Mouse (Mus musculus) embryonic stem cell, embryonic (primary cell): ENCODE data around the gene Atp6v1a.

Experiments used
- CTCF ChIA-PET, 4 experiments: fragments of 300-600 bp in 2 of 4; fragments of 350-600 bp in 2 of 4; sonication (Branson Sonifier 250); formaldehyde crosslinking; loops; one replicate each; lab custom pipeline; 2022; ENCODE audit warnings: inconsistent platforms in 2 of 4; lab: Charles Lee
- POLR2A ChIA-PET, 4 experiments: fragments of 300-600 bp in 2 of 4; fragments of 350-600 bp in 2 of 4; sonication (Branson Sonifier 250); formaldehyde crosslinking; loops; one replicate each; lab custom pipeline; 2022; ENCODE audit warnings: antibody characterized with exemption in 4 of 4, inconsistent platforms in 1 of 4; lab: Charles Lee

Atp6v1a gene

DNA sequence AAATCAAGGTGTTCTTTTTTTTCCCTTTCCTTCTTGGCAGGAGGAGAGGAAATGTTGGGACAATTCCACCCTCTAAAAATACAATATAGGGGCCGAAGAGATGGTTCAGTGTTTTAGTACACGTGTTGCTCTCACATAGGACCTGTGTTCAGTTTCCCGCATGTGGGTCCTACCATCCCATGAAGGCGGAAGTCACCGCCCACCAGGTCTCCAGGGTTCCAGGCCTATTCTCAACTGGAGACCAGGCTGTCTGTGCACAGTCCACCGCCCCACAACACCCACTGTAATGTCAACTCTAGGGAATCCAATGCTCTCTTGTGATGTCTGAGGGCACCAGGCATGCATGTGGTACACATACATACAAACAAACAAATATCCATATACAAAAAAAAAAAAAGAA, 17.4 kb downstream of the Atp6v1a start:
- ChIA-PET CTCF (no interaction called here), POLR2A (interaction anchor here in 2 of 4 experiments (0.6 to 7.4 kb wide), 5 partner anchors 11 to 404 kb away, joined by 3 to 87 read pairs (median 3); partner anchors contain the start of genes Atp6v1a (in 1 of the 2) and Naa50 (in 1 of the 2))

DNA sequence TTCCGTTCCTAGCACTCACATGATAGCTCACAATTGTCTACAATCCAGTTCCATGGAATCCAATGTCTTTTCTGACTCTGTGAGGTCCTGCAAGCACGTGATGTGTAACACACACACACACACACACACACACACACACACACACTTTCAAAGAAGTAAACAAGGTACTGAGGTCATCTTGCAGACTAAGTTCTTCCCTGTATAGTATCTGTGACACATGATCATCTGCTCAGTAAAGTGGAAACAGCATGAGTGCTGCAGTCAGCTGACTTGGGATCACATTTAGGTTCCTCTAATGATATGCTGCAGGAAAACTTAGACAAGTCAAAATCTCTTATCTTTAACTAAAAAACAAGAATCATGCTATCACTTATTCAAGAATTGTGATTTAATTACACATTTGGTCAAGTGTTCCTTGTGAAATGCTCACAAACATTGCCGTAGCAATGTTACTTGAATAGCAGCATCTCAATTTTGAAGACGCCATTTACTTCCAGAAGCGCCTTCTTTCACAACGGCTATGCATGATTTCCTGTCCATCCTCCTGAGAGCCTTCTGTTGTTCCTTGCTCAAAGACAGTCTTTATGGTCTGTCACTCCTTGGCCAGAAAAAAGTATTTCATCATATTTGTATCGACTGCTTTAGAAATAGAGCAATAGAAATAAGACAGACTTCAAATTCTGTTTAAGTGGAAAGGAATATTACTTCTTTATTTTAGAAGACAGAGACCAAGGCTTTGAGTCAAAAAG, 19.6 kb downstream of the Atp6v1a start:
- ChIA-PET CTCF (interaction anchor here in 2 of 4 experiments (0.6 to 0.7 kb wide), 2 partner anchors 16 to 272 kb away, joined by 7 to 9 read pairs; no protein-coding TSS in a partner anchor), POLR2A (interaction anchor here in 2 of 4 experiments (0.6 to 7.4 kb wide), 8 partner anchors 9 to 245 kb away, joined by 3 to 87 read pairs (median 4); partner anchors contain the start of genes Atp6v1a (in 2 of the 2) and Naa50 (in 2 of the 2))

GRCm38 (mm10) chr16:44109002-44109401, 30.5 kb downstream of the Atp6v1a start:
- CTCF ChIA-PET = interaction anchor here in 1 of 4 experiments (0.6 kb wide), 1 partner anchor 619 kb away, joined by 9 read pairs; no protein-coding TSS in a partner anchor
- POLR2A ChIA-PET = interaction anchor here in 1 of 4 experiments (1.2 kb wide), 1 partner anchor 31 kb away, joined by 9 read pairs; the partner anchor contains the start of genes Atp6v1a and Naa50

DNA sequence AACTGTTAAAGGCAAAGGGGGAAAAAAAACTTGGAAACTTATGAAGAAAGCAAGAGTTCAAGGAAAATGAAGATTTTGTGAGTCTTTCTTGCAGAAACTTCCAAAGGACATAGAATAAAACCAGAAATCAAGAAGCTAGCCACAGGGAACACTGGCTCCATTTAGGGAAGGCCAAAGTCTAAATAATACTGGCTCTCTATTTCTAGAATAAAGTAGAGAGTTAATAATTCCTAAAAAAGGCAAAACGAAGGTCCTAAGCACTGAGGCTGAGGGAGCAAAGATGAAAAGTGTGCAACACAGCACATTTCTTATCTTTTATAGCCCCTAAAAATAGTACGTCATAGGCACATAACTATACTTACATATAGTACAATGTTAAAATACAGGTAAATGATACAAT, 34.3 kb downstream of the Atp6v1a start:
- POLR2A ChIA-PET = interaction anchor here in 2 of 4 experiments (1.2 to 1.7 kb wide), 4 partner anchors 9 to 67 kb away, joined by 3 to 13 read pairs (median 4); partner anchors contain the start of genes Atp6v1a (in 1 of the 2) and Naa50 (in 1 of the 2)
- CTCF ChIA-PET = interaction anchor here in 1 of 4 experiments (0.7 kb wide), 1 partner anchor 34 kb away, joined by 3 read pairs; no protein-coding TSS in a partner anchor

GRCm38 (mm10) chr16:44103806-44104766, 35.4 kb downstream of the Atp6v1a start:
- ChIA-PET POLR2A (interaction anchor here in 3 of 4 experiments (0.6 to 1.7 kb wide), 8 partner anchors 7 to 278 kb away, joined by 3 to 13 read pairs (median 4); partner anchors contain the start of genes Atp6v1a (in 1 of the 3) and Naa50 (in 1 of the 3)), CTCF (interaction anchor here in 3 of 4 experiments (0.6 to 1.3 kb wide), 10 partner anchors 15 to 1892 kb away, joined by 3 to 7 read pairs (median 4); partner anchors contain the start of gene Usf3 (in 1 of the 3))

GRCm38 (mm10) chr16:44102925-44103324, 36.6 kb downstream of the Atp6v1a start:
- ChIA-PET POLR2A (interaction anchor here in 1 of 4 experiments (0.9 to 2.1 kb wide), 2 partner anchors 10 to 36 kb away, joined by 3 to 11 read pairs; partner anchors contain the start of genes Atp6v1a and Naa50), CTCF (no interaction called here)

DNA sequence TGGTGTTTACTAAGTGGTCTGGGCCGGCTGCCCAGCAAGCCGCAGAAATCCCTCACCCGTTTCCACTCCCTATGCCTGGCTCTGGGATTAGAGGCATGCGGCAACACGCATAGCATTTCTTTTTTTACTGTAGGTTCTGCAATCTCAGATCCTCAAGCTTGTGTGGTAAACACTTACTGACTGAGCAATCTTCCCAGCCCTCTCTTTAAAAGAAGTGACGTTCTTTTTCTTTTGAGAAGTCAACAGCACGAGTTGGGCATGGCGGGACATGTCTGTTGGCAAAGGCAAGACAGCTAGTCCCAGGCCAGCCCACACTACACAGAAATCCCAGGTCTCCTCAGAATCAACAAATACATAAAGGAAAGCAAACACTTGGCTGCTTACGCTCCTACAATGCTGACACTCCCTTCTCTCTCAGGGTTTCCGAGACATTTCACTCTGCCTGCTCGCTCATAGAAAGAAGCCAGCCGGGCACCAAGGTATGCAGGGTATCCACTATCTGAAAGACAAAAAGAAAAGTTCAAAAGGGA, 38.3 kb downstream of the Atp6v1a start:
- CTCF ChIA-PET = interaction anchor here in 1 of 4 experiments (1.1 kb wide), 1 partner anchor 38 kb away, joined by 3 read pairs; the partner anchor contains the start of genes Atp6v1a and Naa50
- POLR2A ChIA-PET = interaction anchor here (0.5 to 3.1 kb wide), 7 partner anchors 15 to 132 kb away, joined by 3 to 14 read pairs (median 5); partner anchors contain the start of genes Atp6v1a (in 3 of the 4) and Naa50 (in 3 of the 4)

DNA sequence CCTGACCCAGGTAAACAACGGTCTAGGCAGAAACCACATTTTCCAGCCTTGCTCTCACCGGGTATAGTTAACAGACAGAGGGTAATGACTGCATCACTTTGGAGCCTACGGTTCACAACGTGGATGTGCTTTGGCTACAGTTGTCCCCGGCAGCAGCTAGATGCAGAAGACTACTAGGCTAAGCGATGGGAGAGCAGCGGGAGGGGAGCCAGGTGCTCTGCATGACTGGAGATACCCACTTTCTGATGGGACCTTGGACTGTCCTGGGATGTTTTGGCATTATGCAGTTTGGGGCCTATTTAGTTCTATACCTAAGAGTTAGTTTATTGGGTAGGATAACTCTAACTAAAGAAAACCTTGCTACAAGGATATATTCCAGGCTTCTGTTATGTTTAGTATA, 40.1 kb downstream of the Atp6v1a start:
- ChIA-PET CTCF (interaction anchor here in 2 of 4 experiments (0.5 to 0.6 kb wide), 2 partner anchors 9 to 249 kb away, joined by 4 read pairs; no protein-coding TSS in a partner anchor), POLR2A (interaction anchor here in 3 of 4 experiments (0.5 to 3.1 kb wide), 3 partner anchors 39 to 40 kb away, joined by 3 to 14 read pairs (median 4); partner anchors contain the start of genes Atp6v1a (in 2 of the 3) and Naa50 (in 2 of the 3))

DNA sequence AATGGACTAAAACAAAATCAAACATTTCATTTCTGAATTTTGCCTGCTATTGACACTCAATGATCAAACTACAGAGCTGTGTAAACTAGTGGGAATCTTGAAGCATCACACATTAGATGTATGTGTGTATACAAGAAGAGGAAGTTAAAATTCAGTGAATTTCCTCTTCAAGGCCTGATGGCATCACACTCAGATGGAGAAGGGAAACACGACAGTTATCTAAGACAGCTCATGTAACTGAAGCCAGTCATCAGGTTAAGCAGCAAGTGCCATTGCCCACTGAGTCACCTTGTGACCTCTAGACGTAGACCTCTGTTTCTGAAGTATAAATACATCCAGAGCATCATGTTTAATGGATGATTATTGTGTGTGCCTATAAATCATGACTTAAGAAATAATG, 51.9 kb downstream of the Atp6v1a start:
- CTCF ChIA-PET = no interaction called here
- POLR2A ChIA-PET = no interaction called here

- POLR2A ChIA-PET = interaction anchor here in 2 of 4 experiments (0.6 to 1.5 kb wide), 3 partner anchors 11 to 1149 kb away, joined by 3 read pairs; no protein-coding TSS in a partner anchor
- CTCF ChIA-PET = interaction anchor here in 3 of 4 experiments (0.5 to 1.1 kb wide), 6 partner anchors 9 to 1899 kb away, joined by 3 to 5 read pairs (median 3); no protein-coding TSS in a partner anchor
Measured at GRCm38 (mm10) chr16:44063025-44063894, 76.2 kb downstream of the Atp6v1a start, which contains the start of gene Gramd1c. Gramd1c (minus strand) TSS chr16:44063345.

DNA sequence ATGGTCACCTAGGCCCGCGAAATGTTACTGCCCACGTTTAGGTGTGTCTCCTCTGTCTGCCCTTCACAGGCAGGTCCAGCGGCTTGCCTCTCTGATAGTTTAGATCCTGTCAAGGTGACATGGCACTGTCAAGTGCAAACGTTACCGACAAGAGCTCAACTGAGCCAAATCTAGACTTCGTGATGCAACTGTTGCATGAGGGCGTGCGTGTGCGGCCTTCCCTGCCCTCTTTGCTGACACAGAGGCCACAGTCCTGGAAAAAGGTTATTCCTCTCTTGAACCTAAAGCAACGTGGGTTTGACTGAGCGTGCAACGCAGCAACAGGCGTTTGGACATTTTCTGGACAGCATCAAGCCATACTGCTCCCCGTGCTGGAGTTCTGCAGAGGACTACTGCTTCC, 78.2 kb downstream of the Atp6v1a start:
- ChIA-PET POLR2A (interaction anchor here in 1 of 4 experiments (0.7 kb wide), 1 partner anchor 493 kb away, joined by 3 read pairs; no protein-coding TSS in a partner anchor), CTCF (interaction anchor here in 2 of 4 experiments (0.6 to 0.7 kb wide), 2 partner anchors 59 to 1854 kb away, joined by 3 to 4 read pairs; no protein-coding TSS in a partner anchor)

DNA sequence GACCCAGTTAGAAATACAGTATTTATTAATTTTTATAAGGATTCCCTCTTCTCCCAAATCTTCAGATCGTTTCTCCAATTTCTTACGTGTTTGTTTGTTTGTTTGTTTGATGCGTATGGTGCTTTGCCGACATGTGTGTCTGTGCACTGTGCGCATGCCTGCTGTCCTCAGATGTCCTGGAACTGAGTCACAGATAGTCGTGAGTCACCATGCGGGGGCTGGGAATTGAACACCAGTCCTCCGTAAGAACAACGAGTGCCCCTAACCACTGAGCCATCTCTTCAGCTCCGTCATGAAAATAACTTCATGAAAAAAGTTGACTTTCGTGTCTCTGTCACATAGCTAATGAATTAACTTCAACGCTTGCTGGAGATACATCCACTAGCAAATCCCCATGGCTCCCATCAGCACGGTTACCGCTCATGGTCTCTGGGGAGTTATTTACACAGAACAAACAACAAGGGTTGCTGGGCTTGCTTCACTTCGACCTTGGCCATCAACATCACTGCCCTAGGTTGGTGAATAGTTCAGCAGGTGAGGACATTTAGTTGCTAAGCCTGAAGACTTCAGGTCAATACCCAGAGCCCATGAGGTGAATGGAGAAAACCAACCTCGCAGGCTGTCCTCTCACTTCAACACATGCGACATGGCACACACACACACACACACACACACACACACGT, 78.8 kb downstream of the Atp6v1a start:
- ChIA-PET POLR2A (interaction anchor here in 1 of 4 experiments (0.6 kb wide), 1 partner anchor 136 kb away, joined by 7 read pairs; no protein-coding TSS in a partner anchor), CTCF (interaction anchor here in 1 of 4 experiments (0.6 kb wide), 1 partner anchor 1853 kb away, joined by 4 read pairs; no protein-coding TSS in a partner anchor)

GRCm38 (mm10) chr16:44058745-44059144, 80.8 kb downstream of the Atp6v1a start:
- ChIA-PET POLR2A (interaction anchor here in 2 of 4 experiments (0.5 to 1.2 kb wide), 4 partner anchors 23 to 169 kb away, joined by 3 read pairs; partner anchors contain the start of genes Atp6v1a (in 1 of the 2), Ccdc191 (in 1 of the 2) and Naa50 (in 1 of the 2)), CTCF (interaction anchor here (0.5 to 1.4 kb wide), 23 partner anchors 12 to 1894 kb away, joined by 3 to 8 read pairs (median 3); partner anchors contain the start of genes Ccdc191 (in 1 of the 4), Qtrt2 (in 1 of the 4), Usf3 (in 1 of the 4) and Zdhhc23 (in 1 of the 4))

GRCm38 (mm10) chr16:44055766-44056165, 83.7 kb downstream of the Atp6v1a start:
- POLR2A ChIA-PET = interaction anchor here in 3 of 4 experiments (0.5 to 2.6 kb wide), 10 partner anchors 11 to 634 kb away, joined by 3 to 14 read pairs (median 4); partner anchors contain the start of genes Ccdc191 (in 2 of the 3), Atp6v1a (in 1 of the 3) and Naa50 (in 1 of the 3)
- CTCF ChIA-PET = interaction anchor here in 1 of 4 experiments (0.6 kb wide), 1 partner anchor 117 kb away, joined by 4 read pairs; the partner anchor contains the start of gene Usf3

DNA sequence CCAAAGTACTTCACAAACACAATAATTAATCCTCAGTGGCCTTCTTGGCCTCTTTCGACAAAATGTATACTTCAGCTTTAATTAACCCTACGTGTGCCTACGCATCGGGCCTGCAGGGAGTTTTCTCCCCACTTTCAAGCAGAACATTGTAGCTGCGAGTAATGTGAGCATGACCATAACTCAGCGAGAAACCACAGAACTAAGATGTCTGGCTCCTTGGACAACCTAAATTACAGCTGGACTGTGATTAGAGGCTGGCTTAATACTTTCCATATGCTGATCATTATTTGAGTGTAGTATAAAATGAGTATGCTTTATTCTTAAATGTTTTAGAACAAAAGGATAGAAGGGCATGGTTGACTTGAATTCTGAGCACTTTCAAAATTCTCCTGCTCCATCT, 86.2 kb downstream of the Atp6v1a start:
- ChIA-PET CTCF (no interaction called here), POLR2A (no interaction called here)
